Mouse (Mus musculus): Measurements from ENCODE around the gene Opcml. TPM values are rescaled to one million over a fixed set of nuclear protein-coding genes. Genes with fewer than 3 reads are reported as not detected.

The Opcml gene
- total and polyA plus RNA-seq, 2 experiments from 2014 or later, result 0.49 to 0.57 TPM

GRCm38 (mm10) chr9:27986604-27987588, 196.3 kb downstream of the Opcml start:
- TF ChIP-seq EP300 (IDR thresholded peaks at IDR 0.05; ENCODE audit: low read depth) (no peak), CTCF (IDR thresholded peaks at IDR 0.05; ENCODE audit: low read depth) (no peak)
- no peak for DNase-seq (ENCODE audit: low spot score)
- no peak overlapping the region for H3K9ac ChIP-seq (replicated peaks; ENCODE audit: low read depth, low read length)
- ATAC-seq (ENCODE audit: insufficient read depth, low read depth), result no peak
- no peaks in the 10 kb centered on the region for H3K36me3 ChIP-seq (replicated peaks; ENCODE audit: control insufficient read depth, insufficient read depth, low read length)
- no peak overlapping the region for H3K4me3 ChIP-seq (ENCODE audit: low read depth, low read length)
- no peak overlapping the region for H3K4me2 ChIP-seq (ENCODE audit: low read depth, low read length)
- no peaks in the 10 kb centered on the region for H3K9me3 ChIP-seq (replicated peaks; ENCODE audit: control insufficient read depth, low read length)
- H3K27me3 ChIP-seq (ENCODE audit: control insufficient read depth, insufficient read depth, low read length), result no peaks in the 10 kb centered on the region
- WGBS, result 68% methylated on average over 8 of the region's 8 CpGs
- no peak overlapping the region for H3K27ac ChIP-seq (ENCODE audit: low read depth)
- no peaks in the 10 kb centered on the region for H3K4me1 ChIP-seq (ENCODE audit: control insufficient read depth, insufficient read depth)

- Histone ChIP-seq H3K27me3 (ENCODE audit: control insufficient read depth, insufficient read depth, low read length) (no peaks in the 10 kb centered on the region), H3K9ac (replicated peaks; ENCODE audit: low read depth, low read length) (no peak overlapping the region), H3K4me1 (ENCODE audit: control insufficient read depth, insufficient read depth) (no peaks in the 10 kb centered on the region), H3K4me3 (ENCODE audit: low read depth, low read length) (no peak overlapping the region), H3K27ac (ENCODE audit: low read depth) (no peak overlapping the region), H3K4me2 (ENCODE audit: low read depth, low read length) (no peak overlapping the region), H3K36me3 (replicated peaks; ENCODE audit: control insufficient read depth, insufficient read depth, low read length) (no peaks in the 10 kb centered on the region), H3K9me3 (replicated peaks; ENCODE audit: control insufficient read depth, low read length) (no peaks in the 10 kb centered on the region)
- DNase-seq (ENCODE audit: low spot score) (no peak), ATAC-seq (ENCODE audit: insufficient read depth, low read depth) (no peak)
- WGBS, result 78% methylated on average over 4 of the region's 4 CpGs
- TF ChIP-seq EP300 (IDR thresholded peaks at IDR 0.05; ENCODE audit: low read depth) (no peak), CTCF (IDR thresholded peaks at IDR 0.05; ENCODE audit: low read depth) (no peak)
Observed at GRCm38 (mm10) chr9:27991611-27992010, 201.0 kb downstream of the Opcml start.

DNA sequence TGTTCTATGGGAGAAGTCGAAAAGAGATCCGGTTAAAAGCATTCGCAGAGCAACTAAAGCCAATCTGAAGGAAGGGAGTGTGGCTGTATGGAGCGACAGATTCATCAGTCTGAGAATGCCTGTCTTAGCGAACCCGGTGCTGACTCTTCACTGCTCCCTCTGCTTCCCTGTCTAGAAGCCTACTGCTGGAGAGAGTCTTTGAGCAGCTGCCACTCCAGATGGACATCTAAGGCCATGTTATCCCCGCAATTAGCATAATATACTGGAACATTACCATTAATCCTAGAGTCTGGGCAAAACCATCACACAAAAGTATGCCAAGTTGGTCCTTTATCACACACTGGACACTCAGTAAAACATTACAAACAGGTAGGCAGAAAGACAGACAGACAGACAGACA, 206.0 kb downstream of the Opcml start:
- TF ChIP-seq EP300 (IDR thresholded peaks at IDR 0.05; ENCODE audit: low read depth) (no peak), CTCF (IDR thresholded peaks at IDR 0.05; ENCODE audit: low read depth) (no peak)
- no peak overlapping the region for H3K4me2 ChIP-seq (ENCODE audit: low read depth, low read length)
- H3K36me3 ChIP-seq (replicated peaks; ENCODE audit: control insufficient read depth, insufficient read depth, low read length), result no peaks in the 10 kb centered on the region
- H3K27me3 ChIP-seq (ENCODE audit: control insufficient read depth, insufficient read depth, low read length), result no peaks in the 10 kb centered on the region
- H3K4me1 ChIP-seq (ENCODE audit: control insufficient read depth, insufficient read depth), result no peaks in the 10 kb centered on the region
- WGBS, result 84% methylated on average over 7 of the region's 7 CpGs
- H3K27ac ChIP-seq (ENCODE audit: low read depth), result no peak overlapping the region
- H3K9me3 ChIP-seq (replicated peaks; ENCODE audit: control insufficient read depth, low read length), result no peaks in the 10 kb centered on the region
- ATAC-seq (ENCODE audit: insufficient read depth, low read depth) (no peak), DNase-seq (ENCODE audit: low spot score) (no peak)
- H3K4me3 ChIP-seq (ENCODE audit: low read depth, low read length), result no peak overlapping the region
- no peak overlapping the region for H3K9ac ChIP-seq (replicated peaks; ENCODE audit: low read depth, low read length)

DNA sequence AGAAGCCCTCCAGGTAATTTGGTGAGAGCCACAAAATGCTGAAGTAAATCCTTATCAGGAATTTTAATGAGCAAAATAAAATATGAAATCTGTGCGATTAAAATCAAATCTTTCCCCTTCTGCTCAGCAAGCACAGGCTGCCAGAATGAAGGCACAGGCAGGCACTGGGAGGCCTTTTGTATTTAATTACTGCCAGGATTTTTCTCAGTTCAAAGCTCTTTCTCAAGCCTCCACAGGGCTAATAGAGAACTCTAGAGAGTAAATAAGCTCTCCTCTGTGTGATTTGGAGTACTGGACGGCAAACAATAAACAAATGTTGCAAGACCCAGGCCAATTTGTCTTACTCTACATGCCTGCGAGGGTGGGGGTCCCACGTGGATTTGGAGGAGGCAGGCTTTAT, 208.2 kb downstream of the Opcml start:
- H3K4me2 ChIP-seq (ENCODE audit: low read depth, low read length), result no peak overlapping the region
- no peaks in the 10 kb centered on the region for H3K9me3 ChIP-seq (replicated peaks; ENCODE audit: control insufficient read depth, low read length)
- no peaks in the 10 kb centered on the region for H3K36me3 ChIP-seq (replicated peaks; ENCODE audit: control insufficient read depth, insufficient read depth, low read length)
- DNase-seq (ENCODE audit: low spot score) (no peak), ATAC-seq (ENCODE audit: insufficient read depth, low read depth) (no peak)
- no peaks in the 10 kb centered on the region for H3K4me1 ChIP-seq (ENCODE audit: control insufficient read depth, insufficient read depth)
- H3K27ac ChIP-seq (ENCODE audit: low read depth), result no peak overlapping the region
- H3K9ac ChIP-seq (replicated peaks; ENCODE audit: low read depth, low read length), result no peak overlapping the region
- no peak for TF ChIP-seq EP300 (IDR thresholded peaks at IDR 0.05; ENCODE audit: low read depth)
- no peak overlapping the region for H3K4me3 ChIP-seq (ENCODE audit: low read depth, low read length)
- WGBS, result 58% methylated on average over 4 of the region's 4 CpGs
- no peaks in the 10 kb centered on the region for H3K27me3 ChIP-seq (ENCODE audit: control insufficient read depth, insufficient read depth, low read length)

GRCm38 (mm10) chr9:28003131-28003530, 212.6 kb downstream of the Opcml start:
- H3K9ac ChIP-seq (replicated peaks; ENCODE audit: low read depth, low read length), result no peak overlapping the region
- H3K27me3 ChIP-seq (ENCODE audit: control insufficient read depth, insufficient read depth, low read length), result no peaks in the 10 kb centered on the region
- no peak overlapping the region for H3K4me2 ChIP-seq (ENCODE audit: low read depth, low read length)
- H3K9me3 ChIP-seq (replicated peaks; ENCODE audit: control insufficient read depth, low read length), result no peaks in the 10 kb centered on the region
- no peaks in the 10 kb centered on the region for H3K4me1 ChIP-seq (ENCODE audit: control insufficient read depth, insufficient read depth)
- ATAC-seq (ENCODE audit: insufficient read depth, low read depth), result no peak
- no peak for TF ChIP-seq EP300 (IDR thresholded peaks at IDR 0.05; ENCODE audit: low read depth)
- TF ChIP-seq CTCF (IDR thresholded peaks at IDR 0.05; ENCODE audit: low read depth), result no peak
- DNase-seq (ENCODE audit: low spot score), result no peak
- no peaks in the 10 kb centered on the region for H3K36me3 ChIP-seq (replicated peaks; ENCODE audit: control insufficient read depth, insufficient read depth, low read length)
- WGBS, result 60% methylated on average over 3 of the region's 3 CpGs
- no peak overlapping the region for H3K27ac ChIP-seq (ENCODE audit: low read depth)
- H3K4me3 ChIP-seq (ENCODE audit: low read depth, low read length), result no peak overlapping the region
